Mouse (Mus musculus) gastrocnemius, postnatal 25 days (tissue): ENCODE data around the gene Galr3. TPM values are rescaled to one million over a fixed set of nuclear protein-coding genes. Genes with fewer than 3 reads are reported as not detected.

Source experiments
- microRNA-seq, 2 experiments: library from miRNA; unstranded; fragments of <30 nt; microRNA quantifications; one replicate each; pipeline ENCODE4 v1.2.0; 2021; ENCODE audit warnings: borderline replicate concordance in 2 of 2
- total RNA-seq, 2 experiments: library from RNA; stranded (reverse); gene quantifications; 1 replicate in 1 of 2; 2 replicates in 1 of 2; pipeline ENCODE4 v1.2.3; 2021

Galr3 gene
- total RNA-seq, 2 experiments from 2014 or later: not detected

Small RNA genes within 50 kb of the gene (microRNA-seq; reads per million reads assigned to microRNA genes)
- 0 to 1.6 reads per million in 2 experiments for gene Mir6956

Other genes with a start within 250 kb of the Galr3 start
- gene Card10, start 238.8 kb upstream of the Galr3 start, total RNA-seq: 1 to 10 TPM; 6.4 to 7.8 TPM
- gene Cdc42ep1, start 199.3 kb upstream of the Galr3 start, total RNA-seq: 10 to 100 TPM in 1 of 2 experiments, 1 to 10 TPM in 1; 9.3 to 10.5 TPM
- not detected for gene Lgals2, start 186.4 kb upstream of the Galr3 start, total RNA-seq
- 10 to 100 TPM; 33.5 to 34.2 TPM for gene Gga1, start 164.7 kb upstream of the Galr3 start, total RNA-seq
- under 1 TPM in 1 of 2 experiments, not detected in 1; 0.11 TPM for gene Gm49510, start 142.2 kb upstream of the Galr3 start, total RNA-seq
- gene Sh3bp1, start 142.1 kb upstream of the Galr3 start, total RNA-seq: 1 to 10 TPM; 2.6 to 3.1 TPM
- gene Pdxp, start 128.0 kb upstream of the Galr3 start, total RNA-seq: 1 to 10 TPM; 2.3 TPM
- gene Lgals1, start 115.2 kb upstream of the Galr3 start, total RNA-seq: 100 to 1,000 TPM; 224 to 270 TPM
- gene Nol12, start 107.0 kb upstream of the Galr3 start, total RNA-seq: 10 to 100 TPM; 22.2 to 23.1 TPM
- gene Triobp, start 94.2 kb upstream of the Galr3 start, total RNA-seq: 10 to 100 TPM; 35.3 to 42.2 TPM
- gene H1f0, start 13.4 kb upstream of the Galr3 start, total RNA-seq: 10 to 100 TPM; 73.2 to 75.3 TPM
- gene Ankrd54, start 21.0 kb downstream of the Galr3 start, total RNA-seq: 1 to 10 TPM; 3.6 to 4.4 TPM
- 10 to 100 TPM; 46.3 to 53.2 TPM for gene Eif3l, start 33.3 kb downstream of the Galr3 start, total RNA-seq
- gene Micall1, start 67.0 kb downstream of the Galr3 start, total RNA-seq: 10 to 100 TPM; 14.0 to 15.0 TPM
- gene Polr2f, start 99.1 kb downstream of the Galr3 start, total RNA-seq: 10 to 100 TPM; 65.8 to 66.9 TPM
- 1 to 10 TPM in 1 of 2 experiments, under 1 TPM in 1; 0.56 to 1.6 TPM for gene 1700088E04Rik, start 99.4 kb downstream of the Galr3 start, total RNA-seq
- 1 to 10 TPM; 1.3 to 1.8 TPM for gene Sox10, start 123.4 kb downstream of the Galr3 start, total RNA-seq
- 10 to 100 TPM; 24.8 to 28.5 TPM for gene Pick1, start 187.3 kb downstream of the Galr3 start, total RNA-seq
- gene Gm49486, start 187.5 kb downstream of the Galr3 start, total RNA-seq: under 1 TPM; 0.23 to 0.54 TPM
- gene Slc16a8, start 212.9 kb downstream of the Galr3 start, total RNA-seq: under 1 TPM in 1 of 2 experiments, not detected in 1; 0.20 TPM
- gene Baiap2l2, start 243.7 kb downstream of the Galr3 start, total RNA-seq: 1 to 10 TPM; 1.6 to 1.9 TPM